In genomic region chr10:7323258-7323657, GRCm38 (mm10) we compare ENCODE assay signal across 10 mouse cellular contexts.
DNase-seq lines count a peak whose midpoint lies in the region; ATAC-seq and TF ChIP-seq lines count a peak whose summit lies in the region.
"Had no signal": no experiment of that assay in that cellular context is flagged by ENCODE, and none has a peak within 500 bp of the region (broad histone marks: within the 10 kb centered on the region; RNA-seq: fewer than 3 reads in every experiment).

No protein-coding gene starts in this region.

- DNase-seq in heart, adult 11 months: peak; percentile 94
- no peak for DNase-seq in heart, embryonic 10.5 days (ENCODE audit: low spot score)
- DNase-seq in ES-CJ7 (ENCODE audit: low read depth, low spot score): peak; percentile 14
- peak; percentile 69 for DNase-seq in cerebellum, adult 8-10 months
- peak; percentile 54 for DNase-seq in heart, postnatal 0 days (ENCODE audit: low spot score)
- no peak for DNase-seq in forebrain, embryonic 10.5 days (ENCODE audit: extremely low spot score, low spot score)
- DNase-seq in gastrocnemius, adult 18-20 months (ENCODE audit: low spot score): no peak

- no peak overlapping the region for H3K4me2 ChIP-seq in heart, postnatal 0 days (ENCODE audit: low read depth, low read length)

- no peak overlapping the region for H3K27ac ChIP-seq in heart, embryonic 10.5 days
- H3K27ac ChIP-seq in heart, postnatal 0 days (ENCODE audit: low read depth): no peak overlapping the region
- no peak overlapping the region for H3K27ac ChIP-seq in forebrain, embryonic 10.5 days
- H3K27ac ChIP-seq: limb, embryonic 10.5 days; macrophage had no signal

- 19% methylated on average over 3 of the region's 3 CpGs for WGBS in heart, embryonic 10.5 days
- WGBS in heart, postnatal 0 days: 21% methylated on average over 3 of the region's 3 CpGs
- 36% methylated on average over 3 of the region's 3 CpGs for WGBS in forebrain, embryonic 10.5 days

- H3K9ac ChIP-seq in heart, postnatal 0 days (replicated peaks; ENCODE audit: low read depth, low read length): no peak overlapping the region

- no peaks in the 10 kb centered on the region for H3K9me3 ChIP-seq in heart, embryonic 10.5 days
- no peaks in the 10 kb centered on the region for H3K9me3 ChIP-seq in heart, postnatal 0 days (replicated peaks; ENCODE audit: control insufficient read depth, low read length)
- no peaks in the 10 kb centered on the region for H3K9me3 ChIP-seq in forebrain, embryonic 10.5 days
- H3K9me3 ChIP-seq: limb, embryonic 10.5 days had no signal

- ATAC-seq in heart, postnatal 0 days (ENCODE audit: insufficient read depth, low read depth): peak; percentile 75; the same call in 1 of the 2 replicates
- ATAC-seq in activated CD4-positive, CD25-positive, alpha-beta regulatory T cell, adult 4 months: no peak

- no peaks in the 10 kb centered on the region for H3K36me3 ChIP-seq in heart, embryonic 10.5 days
- H3K36me3 ChIP-seq in heart, postnatal 0 days (replicated peaks; ENCODE audit: control insufficient read depth, insufficient read depth, low read length): no peaks in the 10 kb centered on the region
- H3K36me3 ChIP-seq in forebrain, embryonic 10.5 days (replicated peaks): no peaks in the 10 kb centered on the region
- H3K36me3 ChIP-seq: limb, embryonic 10.5 days had no signal

- no peaks in the 10 kb centered on the region for H3K27me3 ChIP-seq in heart, embryonic 10.5 days (ENCODE audit: insufficient read depth, poor library complexity, severe bottlenecking)
- no peaks in the 10 kb centered on the region for H3K27me3 ChIP-seq in heart, postnatal 0 days (ENCODE audit: control insufficient read depth, insufficient read depth, low read length)
- no peaks in the 10 kb centered on the region for H3K27me3 ChIP-seq in forebrain, embryonic 10.5 days (ENCODE audit: poor library complexity, severe bottlenecking)

- H3K4me3 ChIP-seq in heart, embryonic 10.5 days: no peak overlapping the region
- no peak overlapping the region for H3K4me3 ChIP-seq in heart, postnatal 0 days (ENCODE audit: low read depth, low read length)
- no peak overlapping the region for H3K4me3 ChIP-seq in forebrain, embryonic 10.5 days
- H3K4me3 ChIP-seq: limb, embryonic 10.5 days had no signal

- TF ChIP-seq EP300 in heart, postnatal 0 days (IDR thresholded peaks at IDR 0.05; ENCODE audit: low read depth): no peak

- no peak for TF ChIP-seq CTCF in heart, postnatal 0 days (IDR thresholded peaks at IDR 0.05; ENCODE audit: low read depth)

- H3K4me1 ChIP-seq in heart, embryonic 10.5 days: no peaks in the 10 kb centered on the region
- H3K4me1 ChIP-seq in heart, postnatal 0 days (ENCODE audit: control insufficient read depth, insufficient read depth): no peaks in the 10 kb centered on the region
- no peaks in the 10 kb centered on the region for H3K4me1 ChIP-seq in forebrain, embryonic 10.5 days
- H3K4me1 ChIP-seq: limb, embryonic 10.5 days had no signal

Comparison
In these comparisons a context has a peak if more than half of its experiments do, and no peak if none do; other contexts are left out.
1. DNase-seq: peak in heart, adult 11 months (single experiment), ES-CJ7 (single experiment), cerebellum, adult 8-10 months (single experiment) and heart, postnatal 0 days (single experiment); none in heart, embryonic 10.5 days (single experiment), forebrain, embryonic 10.5 days (single experiment) and gastrocnemius, adult 18-20 months (single experiment).